Mouse (Mus musculus) hindbrain, postnatal 0 days (tissue): ENCODE data around the gene Fosb. TPM values are rescaled to one million over a fixed set of nuclear protein-coding genes. Genes with fewer than 3 reads are reported as not detected.
A peak's percentile ranks its signal among the peaks of the same experiment; 100 is the strongest.

Experiments
- ATAC-seq: fragments of 200-750 bp; cut with Nextera tagmentation; 2 replicates; pipeline ENCODE4 v1.8.0; 2017; ENCODE audit warnings: mild to moderate bottlenecking, moderate TSS enrichment, moderate library complexity
- DNase-seq: peaks from one replicate; pipeline ENCODE4 v3.0.0-alpha.2; 2015; ENCODE audit warnings: low spot score
- H3K27ac ChIP-seq: fragments of 300-500 bp; sonication (generic); 2 replicates; pipeline ENCODE4 v1.5.1; 2014; ENCODE audit warnings: mild to moderate bottlenecking
- H3K27me3 ChIP-seq: fragments of 300-500 bp; sonication (generic); 2 replicates; pipeline ENCODE4 v1.6.1; 2014; ENCODE audit warnings: low read length, mixed read lengths; ENCODE audit not compliant: insufficient read depth
- H3K36me3 ChIP-seq: fragments of 300-500 bp; sonication (generic); 2 replicates; pipeline ENCODE4 v1.6.1; 2014; ENCODE audit warnings: low read length, mixed read lengths; ENCODE audit not compliant: insufficient read depth
- H3K4me1 ChIP-seq: fragments of 300-500 bp; sonication (generic); 2 replicates; pipeline ENCODE4 v1.6.1; 2014; ENCODE audit warnings: antibody characterized with exemption, low read length, mixed read lengths; ENCODE audit not compliant: insufficient read depth
- H3K4me2 ChIP-seq: fragments of 300-500 bp; sonication (generic); 2 replicates; pipeline ENCODE4 v1.6.1; 2014; ENCODE audit warnings: low read depth, mild to moderate bottlenecking, low read length, moderate library complexity, mixed read lengths
- H3K4me3 ChIP-seq: fragments of 300-500 bp; sonication (generic); 2 replicates; pipeline ENCODE4 v1.5.1; 2014; ENCODE audit warnings: low read length
- H3K9ac ChIP-seq: fragments of 300-500 bp; sonication (generic); replicated peaks from 2 replicates; pipeline ENCODE4 v1.6.1; 2014; ENCODE audit warnings: mild to moderate bottlenecking, low read length, moderate library complexity, mixed read lengths
- H3K9me3 ChIP-seq: fragments of 300-500 bp; sonication (generic); 2 replicates; pipeline ENCODE4 v1.6.1; 2016; ENCODE audit warnings: low read length, mixed read lengths
- CTCF ChIP-seq: IDR thresholded peaks from 2 replicates; pipeline ENCODE4 v1.5.1; 2016; ENCODE audit warnings: antibody characterized with exemption, control low read depth, low read depth
- WGBS: fragments of 180-500 bp; shearing (Covaris S2); extraction: QIAGEN DNeasy Blood & Tissue Kit; methylation state at CpG from one replicate; pipeline ENCODE4 v1.1.7; 2014; 5-methylcytosine and 5-hydroxymethylcytosine counted together
- polyA plus RNA-seq: library from polyadenylated mRNA; unstranded; fragments of >200 nt; fragmentation: Nextera tagmentation; extraction: Ambion mirVana; gene quantifications from 2 replicates; pipeline ENCODE4 v1.2.1, GENCODE M21; 2015
- total RNA-seq: library from RNA; depleted of rRNA; stranded (reverse); fragments of >200 nt; gene quantifications from 2 replicates; pipeline ENCODE4 v1.2.3, GENCODE M21; 2014

Fosb gene
- total and polyA plus RNA-seq, 2 experiments from 2014 or later = 0.09 to 0.31 TPM

DNA sequence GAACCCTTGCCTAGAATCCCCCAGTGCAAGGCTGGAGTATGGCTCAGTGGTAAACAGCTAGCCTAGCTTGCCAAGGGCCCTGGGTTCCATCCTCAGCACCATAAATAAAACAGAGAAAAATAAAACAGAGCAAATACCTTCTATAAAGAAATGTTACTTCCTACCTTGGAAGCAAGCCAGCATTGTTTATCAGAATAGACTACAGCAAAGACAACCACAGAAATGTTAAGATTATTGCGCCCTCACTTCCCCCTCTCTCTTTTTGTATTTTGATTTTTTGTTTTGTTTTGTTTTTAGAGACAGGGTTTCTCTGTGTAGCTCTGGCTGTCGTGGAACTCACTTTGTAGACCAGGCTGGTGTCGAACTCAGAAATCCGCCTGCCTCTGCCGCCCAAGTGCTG lies 12.1 kb downstream of the Fosb start:
- no peaks in the 10 kb centered on the region for H3K27me3 ChIP-seq
- peaks cover 14% of the 10 kb centered on the region; the same call in 1 of the 2 replicates for H3K36me3 ChIP-seq
- no peak overlapping the region for H3K4me2 ChIP-seq
- H3K9me3 ChIP-seq = no peaks in the 10 kb centered on the region
- no peak overlapping the region for H3K9ac ChIP-seq
- ATAC-seq (no peak), DNase-seq (no peak)
- TF ChIP-seq CTCF = no peak
- H3K27ac ChIP-seq = no peak overlapping the region
- no peaks in the 10 kb centered on the region for H3K4me1 ChIP-seq
- no peak overlapping the region for H3K4me3 ChIP-seq
- WGBS = 87% methylated on average over 5 of the region's 5 CpGs

DNA sequence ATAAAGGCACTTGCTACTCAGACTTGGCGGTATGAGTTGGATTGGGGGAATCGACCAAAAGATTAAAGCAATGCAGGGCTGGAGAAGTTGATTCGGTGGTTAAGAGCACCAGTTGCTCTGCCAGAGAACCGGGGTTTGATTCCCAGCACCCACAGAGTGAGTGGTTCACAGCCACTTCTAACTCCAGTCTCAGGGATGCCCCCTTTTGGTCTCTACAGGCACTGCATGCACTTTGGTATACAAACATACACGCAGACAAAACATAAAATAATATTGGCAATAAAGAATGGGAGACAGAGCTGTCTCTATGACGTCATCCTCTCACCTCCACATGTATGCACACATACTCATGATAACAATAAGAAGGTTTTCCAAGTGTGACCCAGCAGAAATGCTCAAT lies 12.8 kb downstream of the Fosb start:
- ATAC-seq = no peak
- no peaks in the 10 kb centered on the region for H3K4me1 ChIP-seq
- H3K36me3 ChIP-seq = peaks cover 16% of the 10 kb centered on the region; the same call in 1 of the 2 replicates
- no peaks in the 10 kb centered on the region for H3K9me3 ChIP-seq
- peak; percentile 19 for TF ChIP-seq CTCF
- no peak overlapping the region for H3K4me2 ChIP-seq
- DNase-seq = no peak
- no peak overlapping the region for H3K27ac ChIP-seq
- H3K9ac ChIP-seq = no peak overlapping the region
- H3K27me3 ChIP-seq = no peaks in the 10 kb centered on the region
- WGBS = 89% methylated on average over 6 of the region's 6 CpGs
- no peak overlapping the region for H3K4me3 ChIP-seq

DNA sequence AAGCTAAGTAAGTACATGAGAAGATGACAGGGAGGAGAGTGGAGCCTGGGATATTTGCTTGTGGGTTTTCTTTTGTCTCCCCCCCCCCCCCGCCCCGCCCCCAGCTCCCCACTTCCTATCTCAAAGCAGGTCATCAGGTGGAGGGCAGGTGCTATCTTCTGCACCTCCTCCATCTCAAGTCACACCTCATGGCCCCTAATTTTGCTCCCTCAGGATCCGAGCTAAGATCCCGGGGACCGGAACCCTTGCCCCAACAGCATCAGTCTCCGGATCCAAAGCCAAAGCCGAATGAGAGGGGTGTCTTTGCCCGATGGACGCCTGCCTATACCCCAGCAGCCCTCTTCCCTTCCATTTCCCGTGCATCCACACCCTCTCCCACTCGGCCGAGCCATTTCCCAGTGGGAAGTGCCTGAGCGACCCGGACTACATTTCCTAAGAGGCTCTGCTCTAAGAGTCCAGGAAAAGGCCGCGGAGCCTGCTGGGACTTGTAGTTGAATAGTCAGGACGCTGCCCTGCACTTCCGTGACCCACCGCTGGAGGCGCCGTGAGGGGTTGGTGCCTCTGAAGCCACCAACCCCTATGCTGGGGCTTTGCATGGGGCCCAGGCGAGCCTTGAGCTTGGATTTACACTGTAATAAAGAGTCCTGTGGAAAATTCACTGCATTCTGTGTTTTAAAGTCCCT lies 14.2 kb downstream of the Fosb start:
- H3K9me3 ChIP-seq = no peaks in the 10 kb centered on the region
- 18% methylated on average over 21 of the region's 22 CpGs for WGBS
- H3K36me3 ChIP-seq = peaks cover 16% of the 10 kb centered on the region; the same call in 1 of the 2 replicates
- no peaks in the 10 kb centered on the region for H3K27me3 ChIP-seq
- 0 out of 2 replicates have a peak, but pooled peaks cover 7% of the 10 kb centered on the region for H3K4me1 ChIP-seq
- H3K9ac ChIP-seq = no peak overlapping the region
- ATAC-seq = peak; percentile 78
- peak overlapping the region; percentile 14; the same call in 1 of the 2 replicates for H3K4me3 ChIP-seq
- peak; percentile 93 for TF ChIP-seq CTCF
- peak overlapping the region; percentile 48 for H3K4me2 ChIP-seq
- no peak overlapping the region for H3K27ac ChIP-seq
- peak; percentile 97 for DNase-seq

DNA sequence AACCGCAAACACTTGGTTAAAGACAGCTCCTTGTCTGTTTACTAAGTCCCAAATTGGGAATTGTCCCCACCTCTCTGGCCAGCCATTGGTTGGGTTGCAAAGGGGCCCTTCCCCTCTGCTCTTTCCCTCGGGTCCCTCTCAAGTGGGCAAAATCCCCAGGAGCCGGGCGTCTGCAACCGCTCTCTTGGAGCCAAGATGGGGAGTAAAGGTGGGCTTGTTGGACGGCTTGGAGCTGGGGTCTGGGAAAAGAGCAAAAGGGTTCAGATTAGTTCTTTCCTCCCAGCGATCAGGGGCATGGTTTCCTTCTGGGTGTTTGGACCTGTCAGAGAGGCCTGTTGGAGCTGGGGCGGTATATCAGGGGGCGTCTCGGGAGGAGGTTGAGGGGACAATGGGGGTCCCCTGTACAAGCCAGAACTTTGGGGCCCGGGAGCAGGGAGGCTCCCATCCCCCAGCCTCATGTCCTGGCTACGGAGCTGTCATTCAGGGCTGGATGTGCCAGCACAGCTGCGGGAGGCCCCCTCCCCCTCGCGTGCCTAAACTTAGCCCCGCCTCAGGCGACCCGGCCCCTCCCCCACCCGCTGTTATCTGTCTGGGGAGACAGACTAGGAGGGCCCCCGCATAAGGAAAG lies 18.8 kb downstream of the Fosb start:
- Histone ChIP-seq H3K4me3 (peak overlapping the region; percentile 21), H3K27ac (no peak overlapping the region), H3K4me1 (0 out of 2 replicates have a peak, but pooled peaks cover 7% of the 10 kb centered on the region), H3K36me3 (peaks cover 34% of the 10 kb centered on the region; the same call in 1 of the 2 replicates), H3K9ac (peak overlapping the region; percentile 46), H3K27me3 (no peaks in the 10 kb centered on the region), H3K9me3 (no peaks in the 10 kb centered on the region), H3K4me2 (peak overlapping the region; percentile 50)
- ATAC-seq (peak; percentile 24; the same call in 1 of the 2 replicates), DNase-seq (no peak)
- TF ChIP-seq CTCF = no peak
- 7% methylated on average over 20 of the region's 20 CpGs for WGBS

DNA sequence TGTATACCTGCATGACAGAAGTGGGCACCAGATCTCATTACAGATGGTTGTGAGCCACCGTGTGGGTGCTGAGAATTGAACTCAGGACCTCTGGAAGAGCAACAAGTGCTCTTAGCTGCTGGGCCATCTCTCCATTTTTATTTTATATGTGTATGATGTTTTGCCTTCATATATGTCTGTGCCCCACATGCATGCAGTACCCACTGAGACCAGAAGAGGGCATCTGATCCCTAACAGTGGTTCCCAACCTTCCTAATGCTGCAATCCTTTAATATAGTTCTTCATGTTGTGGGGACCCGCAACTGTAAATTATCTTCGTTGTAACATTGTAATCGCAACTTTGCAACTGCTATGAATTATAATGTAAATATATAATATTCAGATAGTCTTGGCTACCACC lies 25.1 kb downstream of the Fosb start:
- H3K4me2 ChIP-seq = peak overlapping the region; percentile 73; the same call in 1 of the 2 replicates
- no peaks in the 10 kb centered on the region for H3K4me1 ChIP-seq
- TF ChIP-seq CTCF = peak; percentile 90
- ATAC-seq (no peak), DNase-seq (peak; percentile 79)
- no peaks in the 10 kb centered on the region for H3K9me3 ChIP-seq
- no peak overlapping the region for H3K27ac ChIP-seq
- peaks cover 17% of the 10 kb centered on the region; the same call in 1 of the 2 replicates for H3K36me3 ChIP-seq
- no peak overlapping the region for H3K9ac ChIP-seq
- 33% methylated on average over 4 of the region's 4 CpGs for WGBS
- H3K27me3 ChIP-seq = peaks cover 15% of the 10 kb centered on the region
- H3K4me3 ChIP-seq = no peak overlapping the region

DNA sequence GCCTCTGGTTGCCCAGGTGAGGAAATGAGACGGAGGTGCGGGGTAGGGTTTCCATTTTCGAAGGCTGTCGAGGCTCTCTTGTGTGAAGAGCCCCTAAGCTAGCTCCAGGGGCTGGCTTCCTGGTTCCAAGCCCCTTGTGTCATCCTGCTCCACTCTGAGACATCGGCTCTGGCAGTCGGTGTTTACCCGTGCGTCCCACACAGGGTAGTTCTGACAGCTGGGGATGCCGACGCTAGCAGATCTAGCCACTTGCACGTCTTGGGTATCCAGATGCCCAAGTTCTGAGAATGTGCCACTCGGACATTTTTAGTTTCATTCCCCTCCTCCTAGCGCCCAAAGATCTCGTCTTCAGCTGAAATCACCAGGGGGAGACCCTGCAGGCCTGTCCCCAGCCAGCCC lies 26.4 kb downstream of the Fosb start:
- WGBS = 9% methylated on average over 14 of the region's 14 CpGs

More for the DNA sequence above, 26.4 kb downstream of the Fosb start:
- H3K9me3 ChIP-seq = no peaks in the 10 kb centered on the region
- H3K27me3 ChIP-seq = peaks cover 29% of the 10 kb centered on the region
- no peak for DNase-seq
- no peaks in the 10 kb centered on the region for H3K4me1 ChIP-seq
- no peak for TF ChIP-seq CTCF
- peak overlapping the region; percentile 95 for H3K9ac ChIP-seq
- peak overlapping the region; percentile 87 for H3K27ac ChIP-seq
- H3K4me3 ChIP-seq = peak overlapping the region; percentile 72
- peak overlapping the region; percentile 73 for H3K4me2 ChIP-seq
- H3K36me3 ChIP-seq = peaks cover 9% of the 10 kb centered on the region; the same call in 1 of the 2 replicates
- ATAC-seq = peak; percentile 19; the same call in 1 of the 2 replicates
